Mouse (Mus musculus) liver, postnatal 0 days (tissue): ENCODE data around the gene Izumo2.

Source experiments
- CTCF ChIP-seq: sonication (generic); IDR thresholded peaks from 2 replicates; pipeline ENCODE4 v1.5.1; 2016; ENCODE audit warnings: antibody characterized with exemption, low read depth
- EP300 ChIP-seq: IDR thresholded peaks from 2 replicates; pipeline ENCODE4 v1.6.1; 2016; ENCODE audit warnings: antibody characterized with exemption, low read depth, mild to moderate bottlenecking

GRCm38 (mm10) chr7:44669103-44669502 is 39.4 kb upstream of the Izumo2 start:
- no peak for TF ChIP-seq CTCF
- TF ChIP-seq EP300: no peak
